Mouse (Mus musculus) gastrocnemius, adult 18-20 months (tissue): ENCODE results near the gene Frem1. TPM values are rescaled to one million over a fixed set of nuclear protein-coding genes. Genes with fewer than 3 reads are reported as not detected.
A peak's percentile ranks its signal among the peaks of the same experiment; 100 is the strongest.

Experiments
- DNase-seq: peaks from one replicate; pipeline ENCODE4 v3.0.0; 2021; ENCODE audit warnings: low spot score
- total RNA-seq, 2 experiments: library from RNA; stranded (reverse); gene quantifications; 2 replicates each; pipeline ENCODE4 v1.2.3; 2021

The Frem1 gene
- total RNA-seq, 2 experiments from 2014 or later, result 0.19 to 0.37 TPM

DNA sequence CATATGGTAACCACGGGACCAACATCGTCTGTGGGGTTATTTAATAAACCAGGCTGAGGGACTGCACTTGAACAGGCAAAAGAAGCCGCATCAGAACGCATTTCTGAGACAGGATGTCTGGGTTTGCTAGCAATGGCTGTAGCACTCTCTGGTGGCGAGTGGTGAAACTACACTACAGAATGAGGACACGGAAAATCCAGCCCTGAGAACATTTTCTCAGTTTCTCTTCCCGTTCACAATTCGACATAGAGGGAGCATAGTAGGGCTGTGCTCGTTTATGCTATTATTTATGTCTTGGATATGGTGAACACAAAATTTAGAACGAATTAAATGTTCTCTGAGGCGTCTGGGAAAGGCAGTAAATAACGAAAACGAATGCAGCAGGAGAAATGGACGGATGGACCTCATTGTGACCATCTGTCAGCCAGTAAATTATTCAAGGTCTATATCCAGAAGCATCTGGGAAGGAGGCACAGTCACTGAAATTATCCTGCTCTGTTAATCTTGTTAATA lies 118.4 kb downstream of the Frem1 start:
- peak; percentile 77 for DNase-seq

DNA sequence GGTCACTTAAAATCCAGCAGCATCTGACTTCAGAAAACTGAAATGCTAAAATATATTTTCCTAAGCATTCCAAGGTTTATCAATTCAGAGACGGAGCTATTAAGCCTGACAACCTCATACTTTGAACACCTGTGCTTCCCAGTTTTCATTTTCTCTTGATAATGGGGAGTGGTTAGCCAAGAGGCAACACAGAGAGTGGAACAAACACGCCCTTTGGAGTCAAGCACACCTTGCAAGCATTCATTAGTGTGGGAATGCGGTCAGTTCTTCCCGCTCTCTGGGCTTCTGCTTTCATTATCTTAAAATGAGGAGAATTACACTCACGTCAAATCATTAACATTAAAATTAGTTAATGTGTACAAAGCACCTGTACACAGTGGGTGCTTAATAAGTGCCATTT lies 122.1 kb downstream of the Frem1 start:
- no peak for DNase-seq

DNA sequence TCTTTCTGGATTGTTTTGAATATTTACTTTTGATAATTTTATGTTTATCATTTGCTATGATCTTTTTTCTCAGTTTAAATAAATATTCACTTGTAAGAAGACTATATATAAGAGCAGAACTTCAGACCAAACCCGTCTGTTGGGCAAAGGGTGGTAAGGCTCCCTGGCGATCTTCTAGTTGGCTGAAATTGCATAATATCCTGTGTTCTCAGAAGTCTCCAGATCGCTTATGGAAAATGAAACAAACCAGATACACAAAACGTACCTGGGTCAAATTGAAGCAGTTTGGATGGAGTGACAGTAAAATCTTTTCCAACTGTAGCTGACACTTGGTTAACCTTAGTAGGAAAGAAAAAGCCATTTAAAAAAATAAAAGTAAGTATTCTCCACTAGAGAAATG lies 130.2 kb downstream of the Frem1 start:
- no peak for DNase-seq

DNA sequence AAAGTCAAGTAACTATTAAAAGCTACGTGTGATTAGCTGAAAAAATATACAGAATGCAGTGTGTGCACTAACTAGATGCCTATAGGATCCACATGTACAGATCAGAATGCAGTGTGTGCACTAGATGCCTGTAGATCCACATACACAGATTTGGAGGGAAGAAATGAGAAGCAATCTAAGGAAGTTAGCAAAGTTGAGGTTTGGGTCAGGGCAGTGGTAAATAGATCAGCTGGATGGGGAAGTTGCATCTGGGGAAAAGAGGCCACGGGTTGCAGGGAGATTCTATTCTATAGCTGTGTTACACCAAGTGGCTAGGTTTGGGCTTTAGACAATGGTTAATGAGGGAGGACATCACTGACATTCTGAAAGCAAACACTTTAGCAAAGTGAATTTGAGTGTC lies 133.5 kb downstream of the Frem1 start:
- DNase-seq, result no peak

DNA sequence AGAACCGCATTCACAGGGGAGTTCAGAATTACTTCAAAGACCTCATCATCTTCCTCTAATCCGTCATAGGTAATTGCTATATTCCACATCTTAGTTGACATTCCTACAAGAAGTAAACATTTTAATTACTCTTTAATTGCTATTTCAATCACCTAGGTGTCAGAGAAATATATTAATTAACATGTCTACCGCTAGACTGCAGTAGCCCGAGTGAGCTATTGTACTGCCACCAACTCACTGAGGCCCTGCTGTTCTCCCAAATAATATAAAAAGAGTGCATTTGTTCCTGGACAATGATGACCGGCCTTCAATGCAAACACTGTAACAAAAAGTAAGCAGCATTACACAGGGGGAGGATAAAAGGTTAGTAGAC lies 135.5 kb downstream of the Frem1 start:
- DNase-seq, result no peak

DNA sequence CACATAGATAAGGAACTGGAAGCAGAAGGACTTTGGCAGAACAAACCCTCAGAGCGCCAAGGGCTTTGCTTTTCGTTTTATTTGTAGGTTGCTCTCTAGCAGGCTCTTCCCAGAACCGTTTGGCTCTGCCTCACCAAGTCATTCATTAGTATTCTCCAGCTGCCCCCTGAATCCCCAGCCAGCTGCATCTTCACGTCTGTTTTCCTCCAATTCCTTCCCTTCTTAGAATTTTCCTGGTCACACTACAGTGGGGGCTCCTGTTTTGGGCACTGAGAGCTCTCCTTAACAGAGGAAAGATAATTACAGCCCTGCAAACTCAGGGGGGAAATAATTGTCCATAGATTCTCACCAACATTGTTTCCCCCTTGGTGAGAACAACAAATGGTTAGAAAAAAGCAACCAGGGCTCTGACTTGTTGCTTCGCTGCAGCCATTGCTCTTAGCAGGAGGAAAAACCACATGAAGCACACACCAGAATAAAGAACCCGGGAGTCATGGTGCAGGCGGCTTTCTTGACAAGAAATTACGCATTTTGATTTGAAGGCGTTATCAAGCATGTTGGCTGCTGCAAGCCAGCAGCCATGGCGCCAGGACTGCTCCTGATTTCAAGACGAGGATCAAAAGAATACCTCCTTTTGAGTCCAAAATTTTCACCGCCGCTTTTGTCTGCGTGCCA lies 136.0 kb downstream of the Frem1 start:
- DNase-seq, result no peak

DNA sequence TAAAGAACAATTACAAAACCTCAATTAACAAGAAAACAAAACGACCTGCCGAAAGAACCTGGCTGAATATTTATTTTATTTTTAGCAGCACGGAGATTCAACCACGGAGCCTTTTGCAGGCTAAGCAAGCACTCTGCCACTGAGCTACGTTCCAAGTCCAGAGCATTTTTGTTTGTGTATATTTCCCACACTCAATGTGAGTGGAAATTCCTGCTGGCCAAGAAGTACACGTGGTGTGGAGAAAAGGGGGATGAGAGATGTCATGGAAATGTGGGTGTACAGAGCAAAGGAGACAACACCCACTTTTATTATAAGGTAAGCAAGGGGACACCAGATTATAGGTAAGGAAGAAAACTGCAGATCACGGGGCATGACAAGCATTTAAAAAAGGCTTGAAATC lies 136.6 kb downstream of the Frem1 start:
- DNase-seq, result no peak

DNA sequence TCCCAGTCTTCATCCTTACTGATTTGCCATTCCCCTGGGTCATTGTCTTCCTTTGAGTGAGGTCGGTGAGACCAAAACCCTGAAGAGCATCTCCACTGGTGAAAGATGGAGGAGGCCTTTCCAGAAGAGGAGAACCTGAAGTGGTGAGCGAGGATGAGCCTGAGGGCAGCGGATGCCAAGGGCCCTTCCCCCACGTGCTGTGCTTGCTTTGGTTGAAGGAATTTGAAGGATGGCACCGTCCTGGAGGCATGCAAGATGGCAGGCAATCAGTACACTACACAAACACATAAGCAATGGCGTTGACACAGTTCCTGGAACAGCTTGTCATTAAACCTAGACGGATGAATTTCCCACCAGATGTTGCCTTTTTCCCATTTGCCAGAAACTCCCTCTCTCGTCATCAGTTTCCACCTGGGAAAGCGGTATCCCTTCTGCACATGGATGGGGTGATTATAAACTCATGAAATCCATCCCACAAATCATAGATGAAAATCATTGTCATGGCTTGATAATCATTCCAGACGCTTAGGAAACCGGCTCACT lies 137.5 kb downstream of the Frem1 start:
- DNase-seq, result no peak

DNA sequence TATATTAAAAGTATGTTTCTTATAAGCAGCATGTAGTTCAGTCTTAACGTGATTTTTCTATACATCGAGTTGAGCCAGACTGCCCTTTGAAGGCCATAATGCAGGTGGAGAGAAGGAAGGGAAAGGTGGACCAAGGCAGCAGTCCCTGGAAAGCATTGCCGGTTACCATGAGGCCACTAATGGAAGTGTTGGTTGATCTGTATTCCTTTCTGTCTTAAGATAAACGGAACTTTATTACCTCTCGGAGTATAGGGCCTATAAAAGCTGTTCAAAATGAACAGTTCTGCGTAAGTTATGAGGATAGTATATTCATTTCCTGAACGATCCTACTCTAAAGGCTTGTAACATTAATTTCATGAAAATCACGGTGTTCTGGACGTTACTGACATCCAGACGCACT lies 156.9 kb downstream of the Frem1 start:
- no peak for DNase-seq

DNA sequence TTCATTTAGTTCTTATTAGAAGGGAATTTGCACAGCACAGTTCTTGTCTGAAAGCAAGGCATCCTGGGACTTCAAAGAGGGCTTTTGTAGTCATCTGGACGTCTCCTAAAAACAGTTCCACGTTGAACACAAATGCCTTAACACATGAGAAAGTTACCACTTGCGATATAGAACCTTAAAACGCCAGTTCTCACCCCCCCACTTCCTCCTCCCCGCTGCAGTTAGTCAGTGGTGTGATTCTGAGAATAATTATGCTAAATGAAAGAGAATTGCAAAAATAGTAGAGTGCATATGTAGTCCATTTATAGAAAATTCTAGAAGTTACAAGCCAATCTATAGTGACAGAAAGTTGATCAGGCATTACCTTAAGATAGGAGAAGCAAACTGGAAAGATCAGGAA lies 159.9 kb downstream of the Frem1 start:
- DNase-seq, result no peak

DNA sequence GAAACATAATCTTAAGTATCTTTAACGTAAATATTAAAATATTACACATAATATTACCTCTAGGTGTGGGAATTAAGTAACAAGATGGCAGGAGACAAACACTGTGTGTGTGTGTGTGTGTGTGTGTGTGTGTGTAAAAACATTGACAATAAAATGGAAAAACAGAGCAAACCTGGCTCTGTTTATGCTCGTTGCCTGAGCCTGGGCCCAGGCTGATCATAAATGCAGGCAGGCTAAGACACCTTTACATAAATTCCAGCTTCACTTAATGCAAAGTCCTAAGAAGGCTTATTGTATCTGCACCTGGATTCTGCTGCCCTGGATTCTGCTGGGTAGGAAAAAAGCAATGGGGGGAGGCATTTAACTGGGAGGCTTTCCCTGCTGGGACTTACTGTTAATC lies 160.6 kb downstream of the Frem1 start:
- no peak for DNase-seq

DNA sequence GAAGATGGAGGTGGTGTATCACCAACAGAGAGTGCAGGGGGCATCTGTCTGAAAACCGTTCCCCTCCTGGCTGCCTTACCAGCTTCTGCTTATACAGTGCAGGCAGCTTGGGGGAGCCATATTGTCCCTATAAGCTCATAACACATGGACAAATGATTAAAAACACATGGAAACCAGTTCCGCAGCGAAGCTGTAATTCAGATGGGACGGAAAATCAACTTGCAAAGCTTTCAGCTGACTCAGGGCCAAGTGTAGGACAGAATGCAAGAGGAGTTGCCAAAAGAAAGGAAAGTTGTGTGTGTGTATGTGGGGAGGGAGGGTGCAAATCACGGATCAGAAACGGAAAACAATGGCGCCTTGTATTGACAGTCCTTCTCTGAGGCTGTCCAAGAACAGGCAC lies 161.1 kb downstream of the Frem1 start:
- DNase-seq, result no peak

DNA sequence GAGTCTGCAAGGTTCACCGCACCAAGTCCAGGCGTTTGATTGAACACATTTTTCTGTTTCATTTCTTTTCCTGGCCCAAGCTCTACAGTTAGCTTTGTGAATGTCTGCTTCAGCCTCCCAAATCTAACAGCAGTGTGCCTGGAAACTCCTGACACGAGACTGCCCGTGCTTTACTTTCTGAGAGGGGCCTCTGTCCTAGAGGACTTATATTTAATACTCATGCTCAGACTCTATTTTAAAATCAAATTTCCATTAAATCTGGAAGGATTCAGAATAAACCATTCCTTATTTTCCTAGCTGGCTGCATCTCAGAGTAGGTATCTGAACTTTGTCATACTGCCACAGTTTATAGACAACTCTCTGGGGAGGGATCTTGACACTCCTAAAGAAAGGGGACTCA lies 161.6 kb downstream of the Frem1 start:
- DNase-seq, result no peak

DNA sequence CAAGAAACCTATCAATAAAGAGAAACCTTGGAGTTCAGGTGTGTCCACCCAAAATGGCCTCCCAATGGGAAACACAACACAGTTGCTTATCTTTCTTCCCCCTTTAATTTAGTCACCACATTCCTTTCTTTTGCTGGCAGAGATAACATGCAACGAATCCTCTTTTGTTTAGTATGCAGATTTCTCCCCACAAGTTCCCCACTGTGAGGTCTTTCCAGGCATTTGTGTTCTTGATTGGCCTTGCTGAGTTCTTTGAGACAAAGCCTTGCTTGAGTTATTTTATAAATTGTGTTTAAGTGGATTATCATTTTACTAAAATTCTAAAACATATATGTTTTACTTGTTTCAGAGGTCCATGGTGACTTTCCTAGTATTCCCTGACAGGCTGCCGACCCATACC lies 166.0 kb downstream of the Frem1 start:
- no peak for DNase-seq

DNA sequence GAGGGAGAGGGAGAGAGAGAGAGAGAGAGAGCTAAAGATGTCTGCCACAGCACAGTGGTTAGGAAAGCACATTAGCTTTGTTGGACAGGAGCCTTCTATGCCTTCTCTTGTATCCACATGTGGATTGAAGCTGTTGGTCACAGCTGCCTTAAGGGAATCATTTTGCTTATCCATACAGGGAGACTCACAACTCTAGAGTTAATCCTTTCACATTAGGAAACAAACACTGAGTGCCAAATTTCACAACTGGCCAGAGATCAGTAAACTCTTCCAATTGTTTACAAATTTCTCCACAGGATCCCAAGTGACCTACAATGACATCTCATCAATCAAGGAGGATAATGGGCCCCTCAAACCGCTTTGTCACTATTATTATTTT lies 166.6 kb downstream of the Frem1 start:
- peak; percentile 9 for DNase-seq

DNA sequence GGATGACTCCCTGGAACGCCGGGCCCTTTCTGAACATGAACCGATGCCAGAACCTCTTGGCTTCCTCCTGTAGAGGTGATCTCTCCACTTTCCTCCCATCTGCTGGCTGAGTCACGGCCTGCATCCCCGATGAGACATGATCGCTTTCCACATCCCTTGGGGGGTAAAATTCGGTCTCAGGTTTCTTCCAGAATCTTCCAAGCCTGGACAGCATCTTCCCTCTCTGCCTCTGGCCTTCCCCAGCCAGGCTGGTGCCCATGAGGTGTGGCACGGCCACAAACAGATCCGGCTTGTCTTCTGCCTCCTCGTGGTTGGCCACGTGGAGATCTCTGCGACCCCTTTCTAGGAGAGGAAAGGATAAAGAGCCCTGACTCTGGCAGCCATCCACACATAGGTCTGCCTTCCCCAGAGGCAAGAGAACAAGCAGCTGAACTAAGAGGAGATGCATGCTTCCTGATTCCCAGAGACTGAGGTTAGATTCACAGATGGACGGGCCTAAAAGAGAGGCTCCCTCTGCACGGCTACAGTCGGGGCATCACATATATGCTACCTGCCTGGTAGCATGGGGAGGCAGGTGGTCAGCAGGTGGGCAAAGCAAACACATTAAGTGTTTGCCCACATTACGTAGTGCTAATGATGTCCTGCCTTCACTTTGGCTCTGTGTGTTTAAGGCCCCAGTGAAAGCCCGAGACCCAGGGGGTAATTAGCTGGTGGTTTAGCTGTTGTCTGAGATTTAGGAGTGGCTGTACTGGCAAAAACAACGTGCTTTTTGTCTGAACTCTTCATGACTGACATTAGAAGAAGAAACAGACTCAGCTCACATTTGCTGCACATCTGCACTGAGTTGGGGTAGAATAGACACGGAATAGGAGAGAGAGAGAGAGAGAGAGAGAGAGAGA lies 167.3 kb downstream of the Frem1 start, which contains the start of gene Cer1:
Gene Cer1 (minus strand): TSS at position 513 of the 899 bp plus-strand sequence.
- peak; percentile 38 for DNase-seq

DNA sequence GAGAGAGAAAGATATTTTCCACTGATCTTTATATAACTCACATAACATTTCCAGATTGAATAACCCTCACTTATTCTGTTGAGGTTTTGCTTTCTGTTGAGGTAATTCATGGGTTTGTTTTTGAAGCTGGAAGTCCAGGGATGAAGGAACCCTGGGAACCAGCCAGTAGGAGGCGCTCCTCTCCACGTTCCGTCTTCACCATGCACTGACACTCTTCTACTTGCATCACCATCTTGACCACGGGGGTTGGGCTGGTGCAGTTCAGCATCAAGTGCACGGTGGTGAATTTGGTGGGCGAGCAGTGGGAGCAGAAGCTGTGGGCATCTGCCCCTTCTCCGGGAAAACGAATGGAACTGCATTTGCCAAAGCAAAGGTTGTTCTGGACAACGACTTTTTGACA lies 169.6 kb downstream of the Frem1 start:
- no peak for DNase-seq

DNA sequence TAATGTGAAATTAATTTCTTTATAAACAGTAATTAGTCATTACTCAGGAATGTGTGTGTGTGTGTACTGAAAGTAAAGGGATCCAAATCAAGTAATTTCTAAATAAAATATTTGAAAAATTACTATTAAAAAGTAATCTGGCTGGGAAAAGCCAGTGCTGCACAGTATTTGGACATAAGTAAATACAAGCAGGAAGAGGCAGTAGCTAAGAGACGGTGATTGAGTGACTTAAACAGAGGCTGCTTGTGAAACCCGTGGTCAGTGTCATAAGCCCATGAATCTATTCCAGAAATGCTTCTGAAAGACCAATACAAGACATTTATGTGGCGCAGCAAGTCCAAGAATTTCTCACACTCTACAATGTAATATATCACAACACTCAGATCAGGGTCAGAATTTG lies 170.8 kb downstream of the Frem1 start:
- no peak for DNase-seq

DNA sequence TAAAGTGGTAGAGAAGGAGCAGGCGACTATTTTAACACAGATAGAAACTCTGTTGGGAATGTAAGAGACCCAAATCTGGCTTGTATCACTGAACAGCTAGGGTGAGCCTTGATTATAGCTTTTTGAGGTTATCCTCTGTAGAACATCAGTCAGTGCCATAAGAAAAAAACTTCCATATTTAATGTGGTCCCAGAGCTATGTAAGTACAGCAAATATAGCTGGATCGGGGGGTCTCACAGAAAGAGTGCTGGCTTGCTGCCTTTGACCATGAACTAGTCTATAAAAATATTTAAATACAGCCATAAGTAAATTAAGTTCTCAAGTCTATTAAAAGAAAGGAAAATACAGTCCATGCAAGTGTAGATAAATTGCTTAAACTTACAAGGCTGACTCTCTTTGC lies 171.9 kb downstream of the Frem1 start:
- no peak for DNase-seq

DNA sequence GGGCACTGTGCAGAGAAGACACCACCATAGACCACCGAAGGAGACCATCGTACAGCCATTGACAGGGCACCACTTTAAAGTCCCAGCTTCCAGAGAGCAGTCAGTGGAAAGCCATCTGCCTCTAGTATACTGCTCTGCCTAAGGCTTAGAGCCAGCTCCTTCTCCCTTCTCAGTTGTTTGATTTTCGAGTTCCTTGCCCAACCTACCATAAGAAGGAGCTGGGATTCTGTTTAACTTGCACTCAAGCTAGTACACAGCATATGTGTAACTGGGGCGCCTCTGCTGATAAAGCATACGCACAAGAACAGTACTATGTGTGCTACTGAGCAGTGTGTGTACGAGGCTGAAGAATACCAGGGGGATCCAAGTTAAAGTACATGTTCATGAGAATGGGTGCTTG lies 173.0 kb downstream of the Frem1 start:
- DNase-seq, result no peak

DNA sequence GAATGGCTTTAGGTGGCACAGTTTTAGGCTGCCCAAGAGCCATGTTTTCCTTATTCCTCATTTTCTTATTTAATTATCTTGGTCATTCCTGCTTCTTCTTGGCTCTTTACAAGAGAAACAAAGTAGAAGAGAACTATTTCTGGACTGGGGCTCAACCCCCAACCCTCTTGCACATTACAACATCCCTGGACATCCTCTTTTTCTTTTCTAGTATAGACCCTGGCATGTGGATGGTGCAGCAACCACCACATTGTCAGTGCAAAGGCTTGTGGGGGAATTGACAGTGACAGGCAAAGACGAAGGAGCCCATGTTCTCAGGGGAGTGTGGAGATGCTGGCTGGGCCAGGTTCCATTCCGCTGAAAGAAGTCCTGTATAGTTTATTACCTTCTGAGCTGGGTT lies 175.5 kb downstream of the Frem1 start:
- no peak for DNase-seq

DNA sequence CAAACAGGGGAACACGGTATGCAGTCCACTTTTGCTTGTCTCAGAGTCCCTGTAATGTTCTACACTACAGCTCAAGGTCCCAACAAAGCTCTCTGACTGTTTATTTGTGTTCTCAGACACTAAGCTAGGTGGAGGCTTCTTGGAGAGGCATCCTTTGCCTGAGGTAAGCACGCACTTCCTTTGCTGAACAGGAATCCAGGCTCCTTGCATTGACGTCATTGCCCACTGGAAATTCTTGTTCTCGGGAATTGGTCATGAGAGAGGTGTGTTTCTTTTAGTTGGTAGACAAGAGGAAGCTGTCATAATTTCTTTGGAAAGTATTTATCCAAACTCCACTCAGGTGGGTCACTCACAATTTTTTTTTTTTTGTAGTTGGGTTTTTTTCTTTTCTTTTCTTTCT lies 176.6 kb downstream of the Frem1 start:
- no peak for DNase-seq

DNA sequence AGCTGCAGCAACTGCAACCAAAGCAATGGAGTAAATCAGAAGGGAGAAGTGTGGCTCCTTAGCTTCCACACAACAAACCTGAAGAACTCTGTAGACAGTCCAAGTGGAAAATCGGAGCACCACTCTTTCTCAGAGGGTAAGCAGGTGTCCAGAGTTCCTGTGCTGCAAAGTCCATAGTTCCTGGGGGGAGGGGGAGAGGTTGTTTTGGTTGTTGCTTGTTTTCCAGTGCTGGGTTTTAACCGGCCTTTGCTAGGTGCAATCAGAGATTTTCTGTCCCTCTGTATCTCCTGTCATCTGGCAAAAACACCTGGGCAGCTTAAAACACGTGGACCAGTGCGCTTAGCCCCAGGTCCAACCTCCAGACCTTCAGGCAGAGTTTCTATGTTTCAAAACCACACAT lies 177.3 kb downstream of the Frem1 start:
- no peak for DNase-seq
